Mouse (Mus musculus) limb, embryonic 11.5 days (tissue): ENCODE results near the gene 6030468B19Rik. TPM values are rescaled to one million over a fixed set of nuclear protein-coding genes. Genes with fewer than 3 reads are reported as not detected.

Source experiments
- ATAC-seq: fragments of 200-750 bp; cut with Nextera tagmentation; 2 replicates; pipeline ENCODE4 v1.8.0; 2017; ENCODE audit warnings: low read depth; ENCODE audit not compliant: insufficient number of reproducible peaks, low FRiP score, low TSS enrichment
- DNase-seq: peaks from one replicate; pipeline ENCODE4 v3.0.0-alpha.2; 2015; ENCODE audit warnings: low spot score
- H3K27ac ChIP-seq: fragments of 300-500 bp; sonication (generic); replicated peaks from 2 replicates; pipeline ENCODE4 v1.5.1; 2014; ENCODE audit warnings: low read depth, mild to moderate bottlenecking, low read length
- H3K27me3 ChIP-seq: fragments of 300-500 bp; sonication (generic); 2 replicates; pipeline ENCODE4 v1.6.1; 2014; ENCODE audit warnings: mild to moderate bottlenecking, low read length, mixed read lengths; ENCODE audit not compliant: control insufficient read depth, insufficient read depth
- H3K36me3 ChIP-seq: fragments of 300-500 bp; sonication (generic); 2 replicates; pipeline ENCODE4 v1.6.1; 2014; ENCODE audit warnings: mild to moderate bottlenecking, low read length, moderate library complexity, mixed read lengths; ENCODE audit not compliant: control insufficient read depth, insufficient read depth
- H3K4me1 ChIP-seq: fragments of 300-500 bp; sonication (generic); 2 replicates; pipeline ENCODE4 v1.6.1; 2014; ENCODE audit warnings: low read length, mixed read lengths; ENCODE audit not compliant: control insufficient read depth, insufficient read depth
- H3K4me2 ChIP-seq: fragments of 300-500 bp; sonication (generic); 2 replicates; pipeline ENCODE4 v1.6.1; 2014; ENCODE audit warnings: low read depth, mild to moderate bottlenecking, moderate library complexity; ENCODE audit not compliant: severe bottlenecking
- H3K4me3 ChIP-seq: fragments of 300-500 bp; sonication (generic); 2 replicates; pipeline ENCODE4 v1.5.1; 2014; ENCODE audit warnings: low read depth, low read length
- H3K9ac ChIP-seq: fragments of 300-500 bp; sonication (generic); 2 replicates; pipeline ENCODE4 v1.6.1; 2014; ENCODE audit warnings: mild to moderate bottlenecking, low read length
- H3K9me3 ChIP-seq: fragments of 300-500 bp; sonication (generic); 2 replicates; pipeline ENCODE4 v1.6.1; 2016; ENCODE audit warnings: low read length; ENCODE audit not compliant: control insufficient read depth
- WGBS: fragments of 180-500 bp; shearing (Covaris S2); extraction: QIAGEN DNeasy Blood & Tissue Kit; methylation state at CpG from one replicate; pipeline ENCODE4 v1.1.7; 2014; 5-methylcytosine and 5-hydroxymethylcytosine counted together
- polyA plus RNA-seq: library from polyadenylated mRNA; unstranded; fragments of >200 nt; fragmentation: Nextera tagmentation; extraction: Ambion mirVana; gene quantifications from 2 replicates; pipeline ENCODE4 v1.2.1, GENCODE M21; 2014

Gene 6030468B19Rik
- polyA plus RNA-seq, 1 experiment from 2014 or later, result 0.83 TPM

DNA sequence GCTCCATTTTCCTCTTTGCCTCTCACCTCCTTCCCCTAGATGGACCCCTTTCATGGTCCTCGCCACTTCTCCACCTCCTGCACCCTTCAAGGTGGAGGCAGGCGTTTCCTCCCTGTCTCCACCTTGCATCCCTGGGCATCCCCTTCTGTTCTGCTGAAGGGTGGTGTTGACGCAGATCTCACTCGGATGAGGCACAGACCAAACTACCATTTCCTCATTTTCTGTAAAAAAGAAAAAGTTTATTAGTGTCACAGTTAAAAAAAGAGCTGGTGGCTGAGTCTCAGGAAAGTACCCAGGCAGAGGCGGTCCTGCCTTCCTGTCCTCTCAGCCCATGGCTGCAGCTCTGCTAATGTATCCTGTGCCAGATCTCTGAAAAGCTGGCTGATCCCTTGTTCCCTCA, 1.7 kb downstream of the 6030468B19Rik start:
- Histone ChIP-seq H3K36me3 (no peaks in the 10 kb centered on the region), H3K27me3 (no peaks in the 10 kb centered on the region), H3K27ac (no peak overlapping the region), H3K9me3 (no peaks in the 10 kb centered on the region), H3K4me1 (peaks cover 3% of the 10 kb centered on the region; the same call in 1 of the 2 replicates), H3K9ac (no peak overlapping the region), H3K4me2 (no peak overlapping the region), H3K4me3 (no peak overlapping the region)
- DNase-seq (no peak), ATAC-seq (no peak)
- 72% methylated on average over 5 of the region's 5 CpGs for WGBS

DNA sequence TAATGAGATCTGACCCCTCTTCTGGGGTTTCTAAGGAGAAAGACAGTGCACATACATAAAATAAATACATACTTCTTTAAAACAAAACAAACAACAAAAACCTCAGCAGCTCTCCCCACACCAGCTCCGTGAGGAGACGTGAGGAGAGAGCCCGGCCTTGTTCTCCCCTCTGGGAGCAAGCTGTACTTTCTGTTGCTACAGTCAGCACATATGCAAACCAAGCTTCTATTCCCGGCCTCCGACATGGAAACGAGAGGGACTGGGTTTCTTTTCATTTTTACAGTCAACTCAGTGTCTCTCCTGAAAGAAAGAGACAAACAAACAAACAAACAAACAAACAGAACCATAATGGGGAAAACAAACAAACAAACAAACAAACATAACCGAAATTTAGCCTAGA, 2.6 kb downstream of the 6030468B19Rik start:
- Histone ChIP-seq H3K4me2 (no peak overlapping the region), H3K36me3 (no peaks in the 10 kb centered on the region), H3K27me3 (no peaks in the 10 kb centered on the region), H3K9ac (no peak overlapping the region), H3K9me3 (no peaks in the 10 kb centered on the region), H3K4me1 (peaks cover 3% of the 10 kb centered on the region; the same call in 1 of the 2 replicates), H3K4me3 (no peak overlapping the region), H3K27ac (no peak overlapping the region)
- no peak for ATAC-seq
- no peak for DNase-seq
- WGBS, result 88% methylated on average over 7 of the region's 7 CpGs

DNA sequence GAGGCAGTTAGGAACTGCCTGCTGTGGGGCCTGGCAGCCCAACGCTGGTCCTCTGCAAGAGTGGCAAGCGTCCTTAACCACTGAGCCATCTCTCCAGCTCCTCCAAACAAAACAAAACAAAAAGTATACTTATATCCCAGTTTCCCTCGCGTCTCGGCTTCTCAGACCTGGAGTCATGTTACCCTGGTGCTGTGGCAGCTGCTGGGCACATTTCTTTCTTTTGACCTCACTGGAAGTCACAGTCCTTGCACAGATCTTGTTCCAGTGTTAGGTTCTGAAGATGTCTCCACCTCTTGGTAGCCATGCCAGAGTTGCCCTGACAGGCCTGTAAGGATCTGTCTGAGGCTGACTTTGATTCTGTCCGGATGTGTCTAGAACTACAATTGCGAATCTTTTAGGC, 4.2 kb downstream of the 6030468B19Rik start:
- peaks cover 2% of the 10 kb centered on the region; the same call in 1 of the 2 replicates for H3K36me3 ChIP-seq
- DNase-seq (no peak), ATAC-seq (no peak)
- WGBS, result 69% methylated on average over 7 of the region's 7 CpGs
- H3K27ac ChIP-seq, result no peak overlapping the region
- H3K27me3 ChIP-seq, result no peaks in the 10 kb centered on the region
- H3K9ac ChIP-seq, result no peak overlapping the region
- H3K4me2 ChIP-seq, result no peak overlapping the region
- H3K4me3 ChIP-seq, result no peak overlapping the region
- H3K4me1 ChIP-seq, result peaks cover 3% of the 10 kb centered on the region; the same call in 1 of the 2 replicates
- H3K9me3 ChIP-seq, result no peaks in the 10 kb centered on the region

DNA sequence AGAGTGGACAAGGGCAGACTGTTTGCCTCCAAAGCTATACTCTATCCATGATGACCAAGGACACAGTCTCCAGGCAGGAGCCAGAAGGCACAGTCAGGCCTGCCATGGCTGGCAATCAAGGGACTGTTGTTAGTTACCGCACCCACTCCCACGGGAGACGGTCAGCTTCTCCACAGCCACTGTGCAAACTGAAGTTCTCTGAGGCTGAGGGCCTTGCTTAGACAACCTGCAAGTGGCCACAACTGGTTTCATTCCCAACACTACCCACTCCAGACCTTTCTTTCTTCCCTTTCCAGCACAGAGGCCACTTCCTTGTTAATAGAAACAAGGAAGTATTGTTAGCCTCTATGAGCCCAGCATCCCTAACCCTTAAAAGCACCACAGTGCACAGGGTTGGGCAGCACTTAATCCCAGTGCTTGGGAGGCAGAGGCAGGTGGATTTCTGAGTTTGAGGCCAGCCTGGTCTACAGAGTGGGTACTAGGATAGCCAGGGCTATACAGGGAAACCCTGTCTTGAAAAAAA, 5.8 kb downstream of the 6030468B19Rik start:
- Histone ChIP-seq H3K9ac (no peak overlapping the region), H3K4me3 (no peak overlapping the region), H3K36me3 (peaks cover 2% of the 10 kb centered on the region; the same call in 1 of the 2 replicates), H3K27ac (no peak overlapping the region), H3K27me3 (no peaks in the 10 kb centered on the region), H3K9me3 (no peaks in the 10 kb centered on the region), H3K4me2 (no peak overlapping the region), H3K4me1 (peaks cover 2% of the 10 kb centered on the region; the same call in 1 of the 2 replicates)
- no peak for ATAC-seq
- WGBS, result 89% methylated on average over 3 of the region's 3 CpGs
- no peak for DNase-seq

DNA sequence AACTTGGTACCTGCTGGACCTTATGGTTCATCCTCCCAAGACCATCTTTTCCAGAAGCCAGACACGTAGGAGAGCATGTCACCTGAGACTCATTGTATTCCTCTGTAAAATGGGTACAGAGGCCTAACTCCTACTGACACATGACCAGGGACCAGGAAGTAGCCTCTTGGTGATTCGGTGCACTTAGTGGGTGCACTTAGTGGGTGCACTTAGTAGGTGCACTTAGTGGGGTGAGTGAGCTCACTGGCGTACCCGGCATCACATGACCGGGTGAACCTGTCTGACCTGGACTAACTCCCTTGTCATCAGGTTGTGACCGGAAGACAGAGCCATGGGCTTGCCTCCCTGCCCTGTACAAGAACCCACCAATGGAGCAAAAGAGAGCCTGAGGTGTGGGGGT, 9.3 kb downstream of the 6030468B19Rik start:
- 92% methylated on average over 6 of the region's 6 CpGs for WGBS
- Histone ChIP-seq H3K4me1 (peaks cover 10% of the 10 kb centered on the region), H3K36me3 (peaks cover 2% of the 10 kb centered on the region; the same call in 1 of the 2 replicates), H3K27me3 (no peaks in the 10 kb centered on the region), H3K4me3 (no peak overlapping the region), H3K9ac (no peak overlapping the region), H3K4me2 (no peak overlapping the region), H3K27ac (no peak overlapping the region), H3K9me3 (no peaks in the 10 kb centered on the region)
- ATAC-seq, result no peak
- DNase-seq, result no peak

DNA sequence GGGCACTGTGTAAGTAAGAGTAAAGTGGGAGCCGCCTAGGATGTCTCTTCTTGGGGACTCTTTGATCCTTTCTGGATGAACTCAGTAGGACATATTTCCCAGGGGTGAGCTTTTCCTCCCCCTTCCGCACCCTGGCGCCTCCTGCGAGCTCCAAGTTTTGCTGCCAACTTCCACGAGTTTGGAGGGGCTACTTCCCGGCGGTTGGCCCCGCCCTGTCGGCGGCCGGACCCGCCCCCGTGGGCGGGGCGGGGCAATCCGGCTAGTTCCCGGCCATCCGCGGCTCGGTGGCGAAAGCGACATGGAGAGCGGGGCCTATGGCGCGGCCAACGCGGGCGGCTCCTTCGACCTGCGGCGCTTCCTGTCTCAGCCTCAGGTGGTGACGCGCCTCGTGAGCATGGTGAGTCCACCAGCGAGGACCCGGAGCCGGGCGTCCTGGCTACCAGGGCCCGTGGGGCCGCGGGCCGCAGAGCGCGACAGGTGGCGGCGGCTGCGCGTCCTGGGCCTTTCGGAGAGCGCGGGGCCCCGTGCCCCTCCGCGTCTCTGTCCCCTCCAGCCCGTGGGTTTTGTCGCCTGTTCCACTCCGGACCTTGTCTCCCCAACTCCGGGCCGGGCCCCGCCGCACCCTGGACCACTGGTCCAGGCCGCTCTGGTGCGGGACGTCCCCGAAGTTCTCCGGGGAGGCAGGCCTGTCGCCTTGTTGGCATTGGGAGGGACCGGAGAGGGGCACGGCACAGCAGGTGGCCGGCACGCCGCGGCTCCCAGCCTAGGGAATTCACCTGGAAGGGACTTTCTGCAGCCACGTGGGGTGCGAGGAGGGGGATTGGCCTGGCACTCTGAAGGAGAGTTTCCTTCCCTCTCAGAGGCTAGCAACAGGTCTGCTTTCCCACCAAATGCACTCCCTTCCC, 12.2 kb downstream of the 6030468B19Rik start, which contains the start of the genes Gm20708 and Syngr2:
Gene Gm20708 (plus strand): TSS at position 262 of the 905 bp plus-strand sequence.
Gene Syngr2 (plus strand): TSS at position 262 of the 905 bp plus-strand sequence.
- no peaks in the 10 kb centered on the region for H3K27me3 ChIP-seq
- peak within 1 kb of the TSS; percentile 99 for H3K4me2 ChIP-seq
- no peaks in the 10 kb centered on the region for H3K9me3 ChIP-seq
- peak within 1 kb of the TSS; percentile 43; the same call in 1 of the 2 replicates for H3K9ac ChIP-seq
- DNase-seq, result peak; percentile 83
- under 1% methylated on average over 73 of the region's 75 CpGs for WGBS
- peaks cover 10% of the 10 kb centered on the region for H3K4me1 ChIP-seq
- peak; percentile 45; the same call in 1 of the 2 replicates for ATAC-seq
- H3K4me3 ChIP-seq, result peak within 1 kb of the TSS; percentile 62
- no peak within 1 kb of the TSS for H3K27ac ChIP-seq
- peaks cover 20% of the 10 kb centered on the region for H3K36me3 ChIP-seq

DNA sequence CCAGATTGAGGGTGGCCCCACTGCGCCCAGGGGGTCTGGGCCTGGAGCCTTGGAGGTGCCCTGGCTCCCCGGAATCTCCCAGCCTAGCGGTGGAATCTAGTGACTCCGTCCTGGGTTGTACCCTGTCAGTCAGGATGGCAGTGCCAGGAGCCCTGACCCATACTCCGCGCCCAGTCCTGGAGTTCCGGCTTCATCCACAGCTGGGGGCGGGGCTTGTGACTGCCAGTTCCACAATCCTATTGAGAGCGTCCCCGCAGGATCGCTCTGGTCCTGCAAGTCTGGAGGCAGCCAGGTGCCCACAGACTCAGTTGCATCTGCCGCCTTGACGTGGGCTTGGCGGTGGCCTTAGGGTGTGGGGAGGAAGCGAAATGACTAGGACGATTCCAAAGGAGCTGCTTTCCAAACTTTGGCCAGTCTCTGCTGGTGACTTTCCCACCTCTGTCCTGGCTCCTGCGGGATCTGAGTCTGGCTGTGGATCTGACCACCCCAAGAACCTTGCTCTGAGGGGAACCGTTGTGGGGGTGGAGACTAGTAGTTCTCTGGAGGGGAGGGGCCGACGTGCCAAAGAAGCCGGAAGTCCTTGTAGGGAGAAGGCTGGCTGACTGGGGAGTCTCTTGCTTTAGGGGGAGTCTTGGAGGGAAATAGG, 13.1 kb downstream of the 6030468B19Rik start:
- under 1% methylated on average over 21 of the region's 21 CpGs for WGBS
- H3K9ac ChIP-seq, result peak overlapping the region; percentile 43; the same call in 1 of the 2 replicates
- no peaks in the 10 kb centered on the region for H3K9me3 ChIP-seq
- no peaks in the 10 kb centered on the region for H3K27me3 ChIP-seq
- peaks cover 23% of the 10 kb centered on the region for H3K36me3 ChIP-seq
- peak overlapping the region; percentile 99 for H3K4me2 ChIP-seq
- ATAC-seq (peak; percentile 77), DNase-seq (peak; percentile 88)
- no peak overlapping the region for H3K27ac ChIP-seq
- H3K4me1 ChIP-seq, result peaks cover 10% of the 10 kb centered on the region
- H3K4me3 ChIP-seq, result peak overlapping the region; percentile 62

DNA sequence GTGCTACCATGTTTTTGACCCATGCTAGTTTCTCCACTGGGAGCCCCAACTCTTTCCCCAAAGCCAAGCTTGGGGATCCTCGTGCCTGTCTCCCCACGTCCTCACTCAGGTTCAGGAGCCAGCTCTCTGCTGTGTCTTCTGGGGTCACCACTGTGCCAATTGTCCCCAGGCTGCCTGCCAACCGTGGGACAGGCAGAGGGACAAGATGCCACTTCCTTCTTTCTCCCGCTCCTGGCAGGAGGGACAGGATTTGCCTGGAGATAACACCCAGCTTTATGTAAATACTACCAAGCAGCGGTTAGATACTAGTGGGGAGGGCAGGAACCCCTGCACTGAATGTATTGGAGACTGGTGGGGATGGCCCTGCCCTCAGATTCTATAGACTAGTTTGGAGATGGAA, 16.4 kb downstream of the 6030468B19Rik start:
- H3K27me3 ChIP-seq, result no peaks in the 10 kb centered on the region
- no peak overlapping the region for H3K4me3 ChIP-seq
- no peaks in the 10 kb centered on the region for H3K9me3 ChIP-seq
- H3K4me2 ChIP-seq, result no peak overlapping the region
- peaks cover 10% of the 10 kb centered on the region for H3K4me1 ChIP-seq
- H3K9ac ChIP-seq, result no peak overlapping the region
- DNase-seq (no peak), ATAC-seq (no peak)
- WGBS, result 83% methylated on average over 5 of the region's 5 CpGs
- peaks cover 31% of the 10 kb centered on the region for H3K36me3 ChIP-seq
- H3K27ac ChIP-seq, result no peak overlapping the region
